Mouse (Mus musculus) activated CD4-positive, CD25-positive, alpha-beta regulatory T cell, adult 4 months (primary cell): ENCODE measurements at regions not wholly inside any gene's neighbourhood (a gene's known extent, or its start where the extent isn't known, plus 50 kb on each side); places are given as distances from the start of the nearest gene placed in this dataset.

Experiments
- ATAC-seq: one replicate; pipeline ENCODE4 v1.8.0; 2017

DNA sequence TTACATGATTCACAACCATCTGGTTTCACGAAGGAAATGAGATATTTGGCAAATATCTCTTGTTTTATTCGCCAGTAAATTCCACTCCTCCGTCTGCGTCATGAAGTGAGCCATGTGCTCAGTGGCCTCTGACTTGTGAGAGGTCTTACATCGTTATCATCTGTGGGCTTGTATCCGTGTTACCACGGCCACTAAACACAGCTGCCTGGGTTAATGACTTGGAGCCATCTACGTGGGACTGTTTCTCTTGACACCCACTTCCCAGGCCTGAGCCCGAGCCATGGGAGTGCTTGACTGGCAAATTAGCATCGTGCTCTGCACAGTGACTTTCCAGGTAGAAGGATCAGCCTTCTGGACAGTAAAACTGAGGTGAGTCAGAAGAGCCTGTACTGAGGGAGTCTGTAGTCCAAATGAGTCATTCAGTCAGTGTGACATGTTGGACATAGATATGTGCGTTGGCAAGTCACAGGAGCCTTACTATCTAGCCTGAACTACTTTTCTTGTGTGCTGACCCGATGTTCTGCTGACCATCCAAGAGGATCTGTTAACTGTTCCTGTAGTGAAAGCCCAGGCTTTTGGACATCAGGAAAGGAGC, 137.7 kb downstream of the Tmx1 start:
- ATAC-seq, result no peak

DNA sequence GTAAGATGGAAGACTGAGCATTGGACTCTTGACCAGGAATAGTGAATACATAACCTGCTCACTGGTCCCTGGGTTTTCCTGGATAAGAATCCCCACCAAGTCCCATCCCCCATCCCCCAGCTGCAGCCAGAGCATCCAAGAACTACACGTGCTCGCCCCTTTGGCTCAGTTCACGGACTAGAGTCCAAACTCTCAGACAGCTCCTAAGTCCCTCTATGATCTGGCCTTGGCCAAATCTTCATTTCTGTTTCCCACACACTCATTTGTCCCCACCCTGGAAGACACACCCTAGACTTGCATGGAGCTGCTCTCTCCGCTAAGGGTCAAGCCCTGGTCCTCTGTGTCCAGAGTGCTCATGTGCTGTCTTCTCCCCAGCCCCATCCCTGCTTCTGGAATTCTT, 139.9 kb downstream of the Tmx1 start:
- no peak for ATAC-seq

DNA sequence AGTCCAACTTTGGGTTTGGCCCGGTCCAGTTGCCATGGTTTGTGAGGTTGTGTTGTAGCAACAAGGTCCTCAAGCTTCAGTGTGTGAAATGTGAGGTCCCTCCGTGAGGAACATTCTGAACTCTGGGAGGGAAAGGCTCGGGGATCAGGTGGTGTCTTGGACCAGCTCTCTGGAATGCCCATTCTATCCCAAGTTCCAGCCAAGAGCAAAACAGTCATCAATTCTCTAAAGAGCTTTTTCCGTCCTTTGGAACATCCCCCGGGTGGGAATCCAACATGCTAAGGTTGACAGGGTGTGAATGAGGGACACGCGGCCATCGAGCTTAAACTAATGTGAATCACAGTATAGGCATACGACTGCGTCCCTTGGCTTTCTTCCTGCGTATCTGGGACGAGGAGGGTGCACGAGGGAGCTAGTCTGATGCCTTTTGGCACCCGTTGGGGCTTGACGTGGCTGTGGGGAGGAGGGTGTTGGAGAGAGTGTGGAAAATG, 145.4 kb downstream of the Tmx1 start:
- ATAC-seq, result no peak

DNA sequence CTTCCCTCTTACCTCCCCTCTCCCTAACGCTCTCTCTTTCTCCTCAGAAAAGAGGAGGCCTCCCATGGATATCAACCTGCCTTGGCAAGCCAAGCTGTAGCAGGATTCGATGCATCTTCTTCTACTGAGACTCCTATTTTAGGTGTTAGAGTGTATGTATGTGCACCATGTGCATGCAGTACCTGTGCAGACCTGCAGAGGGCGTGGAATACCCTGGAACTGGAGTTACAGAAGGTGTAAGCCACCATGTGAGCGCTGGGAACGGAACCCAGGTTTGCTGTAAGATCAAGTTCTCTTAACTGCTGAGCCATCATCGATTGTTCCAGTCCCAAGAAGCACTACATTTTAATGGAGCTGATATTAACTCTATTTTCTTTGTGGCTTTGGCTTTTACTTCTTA, 146.8 kb downstream of the Tmx1 start:
- ATAC-seq, result no peak

DNA sequence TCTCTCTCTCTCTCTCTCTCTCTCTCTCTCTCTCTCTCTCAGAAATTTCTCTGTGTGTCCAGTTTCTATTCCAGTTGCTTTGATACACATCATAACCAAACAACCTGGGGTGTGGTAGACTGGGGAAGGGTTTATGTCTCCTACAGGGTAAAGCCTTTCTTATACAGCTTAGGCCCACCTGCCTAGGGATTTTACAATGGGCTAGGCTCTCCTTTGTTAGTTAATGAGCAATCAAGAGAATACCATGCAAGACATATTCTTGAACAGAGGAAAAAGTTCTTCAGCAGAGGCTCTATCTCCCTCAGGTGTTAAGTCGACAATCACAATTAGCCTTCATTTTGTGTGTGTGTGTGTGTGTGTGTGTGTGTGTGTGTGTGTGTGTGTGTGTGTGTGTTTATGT, 151.0 kb downstream of the Tmx1 start:
- no peak for ATAC-seq

DNA sequence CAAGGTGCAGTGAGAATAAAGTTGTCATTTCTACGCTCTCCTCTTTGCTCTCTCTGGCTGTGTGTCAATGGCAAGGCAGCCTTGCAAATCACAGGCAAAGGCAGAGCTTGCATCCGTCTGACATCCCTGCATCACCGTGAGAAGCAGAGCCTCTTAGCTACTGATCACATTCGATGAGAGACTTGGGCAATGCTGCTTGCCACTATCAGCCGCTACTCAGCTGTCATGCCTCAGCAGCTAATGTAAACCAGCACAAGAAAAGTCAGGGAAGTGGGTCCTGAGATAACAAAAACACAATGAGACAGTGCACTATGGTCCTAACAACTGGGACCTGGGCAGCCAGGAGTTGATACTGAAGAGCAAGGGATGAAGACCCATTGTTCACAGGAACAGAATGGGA, 155.8 kb downstream of the Tmx1 start:
- ATAC-seq, result no peak

DNA sequence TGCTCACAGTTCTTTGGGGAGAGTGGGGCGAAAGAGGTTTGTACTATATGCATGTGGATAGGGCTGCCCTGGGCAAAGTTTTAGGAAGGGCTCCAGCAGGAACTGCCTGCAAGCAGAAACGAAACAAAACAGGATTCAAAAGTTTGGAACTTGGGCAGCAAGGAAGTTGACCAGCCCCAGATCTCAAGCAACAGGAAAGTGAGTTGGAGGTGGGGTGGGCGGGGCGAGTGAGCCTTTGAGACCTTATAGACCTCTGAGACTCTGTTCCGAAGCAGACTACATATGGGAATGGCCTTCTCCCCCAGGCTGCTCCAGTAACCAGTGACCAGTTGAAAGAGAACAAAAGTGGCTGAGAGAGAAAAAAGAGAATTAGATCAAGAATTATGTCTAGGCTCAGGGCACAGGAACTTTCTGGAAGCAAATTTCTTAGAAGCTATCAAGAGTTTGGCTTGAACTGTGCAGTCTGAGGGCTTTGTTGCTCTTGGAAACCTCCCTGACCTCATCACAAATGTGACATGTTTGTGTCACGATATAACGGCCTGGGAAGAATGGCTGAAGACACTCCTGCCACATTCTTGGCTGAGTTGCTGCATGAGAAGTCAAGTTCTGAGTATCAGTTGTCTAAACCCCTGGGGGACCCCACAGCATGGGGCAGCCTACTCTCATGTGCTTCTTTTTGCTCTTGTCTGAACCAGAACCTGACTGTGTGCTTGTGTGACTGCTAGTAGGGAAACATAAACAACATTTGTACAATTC, 156.4 kb downstream of the Tmx1 start:
- no peak for ATAC-seq

DNA sequence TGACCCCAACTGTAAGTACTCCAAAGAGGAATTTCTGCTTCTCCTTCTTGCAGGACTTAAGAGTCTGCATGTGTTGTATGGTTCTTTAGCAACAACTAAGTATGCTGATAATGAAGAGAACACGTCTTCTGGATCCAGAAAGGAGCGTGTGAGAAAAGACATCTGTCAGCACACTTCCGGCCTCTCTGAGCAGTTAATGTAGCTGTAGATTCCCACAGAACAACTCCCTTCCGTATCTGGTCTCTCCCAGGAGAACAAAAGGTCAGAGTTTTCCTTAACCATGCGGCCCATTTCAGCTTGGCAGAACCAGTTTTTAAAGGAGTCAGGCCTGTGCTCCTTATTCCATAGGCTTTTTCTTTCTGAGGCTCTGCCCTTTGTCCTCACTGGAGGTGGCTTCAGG, 159.0 kb downstream of the Tmx1 start:
- ATAC-seq, result no peak

DNA sequence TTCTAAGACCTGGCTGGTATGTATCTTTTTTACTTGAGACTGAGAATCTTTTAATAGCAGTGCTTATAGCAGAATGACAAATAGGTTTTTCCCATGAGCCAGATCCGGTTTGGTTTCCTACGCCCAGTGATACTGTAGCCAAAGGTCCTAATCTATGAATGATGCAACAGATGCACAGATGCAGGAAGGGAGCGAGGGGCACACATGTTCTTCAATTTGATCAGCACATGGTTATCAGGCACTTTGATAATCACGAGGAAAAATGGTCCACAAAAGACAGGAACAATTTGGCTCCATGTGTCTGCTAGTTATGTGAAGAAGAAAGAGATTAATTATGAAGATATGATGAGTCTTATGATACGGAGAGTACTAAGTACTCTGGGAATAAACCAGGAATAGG, 160.3 kb downstream of the Tmx1 start:
- ATAC-seq, result no peak

DNA sequence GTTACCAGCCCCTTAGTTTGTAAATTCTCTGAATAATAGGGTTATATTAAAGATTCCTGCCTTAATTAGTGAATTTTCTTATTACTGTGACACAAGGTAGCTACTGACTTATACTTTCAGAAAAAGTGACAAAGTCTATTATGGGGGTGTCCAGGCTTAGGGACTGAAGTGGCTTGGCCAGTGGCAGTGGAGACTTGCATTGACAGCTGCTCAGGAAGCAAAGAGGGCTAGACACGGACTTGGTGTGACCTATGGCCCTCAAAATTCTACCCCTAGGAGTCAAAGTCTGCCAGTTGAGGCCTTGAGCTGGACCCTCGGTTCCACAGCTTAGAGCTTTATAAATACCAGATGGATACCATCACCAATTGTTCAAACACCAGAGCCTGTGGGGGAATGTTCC, 161.2 kb downstream of the Tmx1 start:
- ATAC-seq, result no peak

DNA sequence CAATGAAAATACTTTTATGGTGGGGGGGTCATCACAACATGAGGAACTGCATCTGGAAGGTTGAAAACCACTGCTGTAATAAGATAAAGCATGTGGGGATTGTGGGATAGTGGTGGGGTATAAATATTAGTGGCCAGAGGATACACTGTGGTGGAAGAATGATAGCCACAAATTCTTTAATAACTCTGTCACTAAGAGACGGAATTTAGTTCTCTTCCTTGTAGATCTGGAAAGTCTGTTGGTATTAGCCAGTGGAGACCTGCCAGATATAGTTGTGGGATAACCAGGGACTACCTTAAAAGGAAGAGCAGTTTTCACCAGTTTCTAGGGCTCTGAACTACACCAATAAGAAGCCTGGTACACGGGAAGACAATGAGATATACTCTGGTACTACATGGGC, 161.8 kb downstream of the Tmx1 start:
- no peak for ATAC-seq

DNA sequence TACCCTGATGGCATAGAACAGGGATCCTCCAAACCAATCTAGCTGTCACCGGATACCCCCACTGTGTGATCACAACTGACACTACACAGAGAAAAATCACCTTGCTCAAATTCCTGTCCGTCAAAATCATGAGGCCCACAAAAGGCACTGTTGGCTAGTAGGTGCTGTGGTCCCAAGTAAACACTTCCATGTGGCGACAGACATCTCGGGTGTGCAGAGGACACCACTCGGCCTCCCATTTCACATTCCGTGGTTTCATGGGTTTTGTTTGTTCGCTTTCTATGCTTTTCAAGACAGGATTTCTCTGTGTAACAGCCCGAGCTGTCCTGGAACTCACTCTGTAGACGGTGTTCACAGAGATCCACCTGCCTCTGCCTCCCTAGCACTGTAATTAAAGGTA, 162.2 kb downstream of the Tmx1 start:
- no peak for ATAC-seq

DNA sequence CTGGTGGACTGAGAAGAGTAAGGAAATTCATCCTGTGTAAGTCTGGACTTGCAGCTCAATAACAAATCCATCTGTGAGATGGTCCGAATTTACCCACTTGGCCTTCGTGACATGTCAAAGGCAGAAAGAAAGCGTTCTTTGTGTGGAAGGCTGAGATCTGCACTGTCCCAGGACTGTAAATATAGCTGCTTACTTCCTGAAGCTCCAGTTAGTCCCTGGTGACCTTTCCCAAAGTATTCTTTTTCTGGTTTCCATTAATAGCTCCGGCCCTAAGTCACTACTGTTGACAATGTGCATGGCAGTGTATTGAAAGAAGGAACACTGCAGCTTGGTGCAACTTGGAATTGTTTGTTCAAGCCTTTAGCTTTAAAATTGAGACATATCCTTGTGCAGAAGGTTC, 163.2 kb downstream of the Tmx1 start:
- no peak for ATAC-seq

DNA sequence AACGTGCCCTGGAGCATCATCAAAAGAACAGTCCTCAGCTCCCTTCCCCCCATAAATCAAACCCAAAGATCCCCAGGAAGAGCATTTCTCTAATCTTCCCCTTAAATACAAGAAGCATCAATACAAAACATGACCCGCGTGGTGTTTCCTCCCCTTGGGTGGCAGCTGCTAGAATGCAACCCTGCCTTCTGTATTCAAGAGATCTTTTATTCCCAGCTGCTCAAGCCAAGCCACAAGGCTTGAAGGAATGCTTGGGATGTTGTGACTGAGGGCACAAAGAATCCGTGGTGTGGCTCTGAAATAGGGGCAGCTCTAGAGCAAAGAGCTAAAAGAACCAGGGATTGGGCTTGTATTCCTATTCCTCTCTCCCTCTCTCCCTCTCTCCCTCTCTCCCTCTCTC, 163.6 kb downstream of the Tmx1 start:
- ATAC-seq, result no peak

DNA sequence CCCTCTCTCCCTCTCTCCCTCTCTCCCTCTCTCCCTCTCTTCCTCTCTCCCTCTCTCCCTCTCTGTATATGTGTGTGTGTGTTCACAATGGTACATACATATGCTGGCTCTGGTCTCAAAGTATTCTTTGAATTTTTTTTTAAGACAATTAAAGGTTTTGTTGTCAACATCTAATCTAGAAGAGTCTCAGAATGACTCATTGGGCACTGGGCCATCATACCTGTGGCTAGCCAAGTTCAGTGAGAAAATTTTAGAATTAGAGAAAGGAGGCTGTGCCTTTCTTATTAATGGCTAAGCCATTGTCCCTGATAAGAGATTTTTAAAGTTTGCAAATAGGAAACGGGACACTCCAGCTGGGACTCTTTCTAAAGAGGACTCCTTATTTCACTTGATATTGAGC, 164.1 kb downstream of the Tmx1 start:
- ATAC-seq, result no peak

DNA sequence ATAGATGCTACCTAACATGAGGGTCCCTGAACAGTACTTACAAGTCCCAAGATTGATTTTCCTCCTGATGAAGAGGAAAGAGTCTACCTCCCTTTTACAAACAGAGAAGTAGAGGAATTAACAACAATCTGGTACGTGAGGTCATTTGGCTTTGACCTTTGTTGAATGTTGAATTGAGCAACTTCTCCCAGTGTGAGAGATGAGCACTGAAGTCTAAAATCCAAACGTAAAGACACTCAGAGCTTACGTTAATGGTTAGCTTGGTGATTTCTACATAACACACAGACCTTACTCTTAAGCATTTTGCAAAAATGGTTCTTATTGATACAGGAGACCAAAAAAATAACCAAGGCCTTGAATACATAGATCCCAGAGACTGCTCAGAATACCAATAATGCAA, 165.1 kb downstream of the Tmx1 start:
- no peak for ATAC-seq

DNA sequence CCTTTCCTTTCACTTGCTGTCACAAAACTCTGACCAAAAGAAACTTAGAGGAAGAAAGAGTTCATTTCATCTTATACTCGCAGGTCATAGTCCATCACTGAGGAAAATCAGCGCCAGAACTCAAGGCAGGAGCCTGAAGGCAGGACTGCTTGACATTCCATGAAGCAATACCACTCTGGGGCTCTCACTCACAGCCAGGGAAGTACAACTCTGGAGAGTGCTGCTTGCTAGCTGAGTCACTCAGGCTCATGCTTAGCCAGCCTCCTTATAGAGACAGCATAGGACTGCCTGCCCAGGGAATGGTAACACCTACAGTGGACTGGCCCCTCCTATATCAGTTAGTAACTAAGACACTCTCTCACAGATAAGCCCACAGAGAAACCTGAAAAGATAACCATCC, 166.5 kb downstream of the Tmx1 start:
- no peak for ATAC-seq

DNA sequence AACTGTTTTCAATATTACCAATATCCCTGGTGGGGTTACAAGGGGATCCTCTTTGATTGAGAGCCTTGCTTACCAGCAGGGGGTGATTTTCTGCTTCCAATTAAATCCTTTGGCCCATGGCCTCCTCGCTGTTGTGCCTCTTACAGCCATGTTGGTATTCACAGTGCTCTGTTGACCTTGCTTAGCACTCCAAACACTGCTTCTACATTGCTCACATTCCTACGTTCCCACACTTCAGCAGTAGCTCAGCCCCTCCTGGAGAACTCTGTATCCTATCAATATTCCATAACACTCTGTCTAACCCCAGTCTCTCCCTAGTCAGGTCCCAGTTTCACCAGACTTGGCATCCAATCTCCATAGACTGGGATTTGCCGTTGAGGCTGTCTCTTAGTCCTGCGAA, 169.1 kb downstream of the Tmx1 start:
- ATAC-seq, result no peak

DNA sequence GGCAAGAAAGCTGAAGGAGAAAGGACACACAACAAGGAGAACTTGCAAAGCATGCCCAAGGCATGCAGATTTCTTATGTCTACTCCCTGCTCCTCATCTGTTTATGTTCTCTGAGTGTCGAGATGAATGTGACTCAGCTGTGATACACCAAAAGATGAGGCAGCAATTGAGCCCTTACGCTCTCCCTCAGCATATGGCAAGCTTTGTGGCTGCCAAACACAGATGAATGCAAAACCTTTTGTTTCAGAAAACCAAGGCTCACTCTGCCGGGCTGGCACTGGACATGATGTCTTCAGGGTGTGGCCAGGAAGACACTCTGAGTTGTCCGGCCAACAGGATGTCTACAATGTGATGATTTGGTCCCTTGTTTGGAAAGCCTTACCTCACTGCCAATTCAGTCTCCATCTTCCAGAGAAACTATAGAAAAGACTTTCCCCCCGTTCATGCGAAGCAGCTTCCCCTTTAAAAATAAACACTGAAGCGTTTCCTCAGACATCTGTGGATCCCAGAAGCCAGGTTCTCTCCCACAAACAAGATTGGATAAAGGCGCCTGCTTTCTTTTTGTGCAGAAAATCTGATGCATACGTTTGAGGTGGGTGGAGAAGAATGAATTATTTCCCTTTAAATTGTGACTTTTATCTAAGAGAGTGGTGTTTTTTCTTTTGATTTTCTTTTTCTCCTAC, 171.5 kb downstream of the Tmx1 start:
- ATAC-seq, result no peak

DNA sequence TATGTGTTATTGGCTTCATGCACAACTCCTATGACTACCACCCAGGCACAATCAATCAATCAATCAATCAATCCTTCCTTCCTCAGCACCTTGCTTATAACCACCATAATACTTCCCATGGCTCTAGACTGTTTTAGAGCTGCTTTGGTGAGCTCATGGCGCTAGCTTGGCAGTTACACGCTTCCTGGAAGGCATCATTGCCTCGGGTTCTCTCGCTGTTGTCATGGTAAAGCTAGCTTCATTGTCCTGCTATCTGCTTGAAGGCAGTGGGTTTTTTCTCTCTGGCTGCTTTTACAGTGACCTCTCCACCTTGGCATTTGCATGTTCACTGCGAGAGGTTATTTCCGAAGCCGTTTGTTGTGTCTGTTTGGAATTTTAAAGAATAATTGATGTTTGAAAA, 174.7 kb downstream of the Tmx1 start:
- no peak for ATAC-seq

DNA sequence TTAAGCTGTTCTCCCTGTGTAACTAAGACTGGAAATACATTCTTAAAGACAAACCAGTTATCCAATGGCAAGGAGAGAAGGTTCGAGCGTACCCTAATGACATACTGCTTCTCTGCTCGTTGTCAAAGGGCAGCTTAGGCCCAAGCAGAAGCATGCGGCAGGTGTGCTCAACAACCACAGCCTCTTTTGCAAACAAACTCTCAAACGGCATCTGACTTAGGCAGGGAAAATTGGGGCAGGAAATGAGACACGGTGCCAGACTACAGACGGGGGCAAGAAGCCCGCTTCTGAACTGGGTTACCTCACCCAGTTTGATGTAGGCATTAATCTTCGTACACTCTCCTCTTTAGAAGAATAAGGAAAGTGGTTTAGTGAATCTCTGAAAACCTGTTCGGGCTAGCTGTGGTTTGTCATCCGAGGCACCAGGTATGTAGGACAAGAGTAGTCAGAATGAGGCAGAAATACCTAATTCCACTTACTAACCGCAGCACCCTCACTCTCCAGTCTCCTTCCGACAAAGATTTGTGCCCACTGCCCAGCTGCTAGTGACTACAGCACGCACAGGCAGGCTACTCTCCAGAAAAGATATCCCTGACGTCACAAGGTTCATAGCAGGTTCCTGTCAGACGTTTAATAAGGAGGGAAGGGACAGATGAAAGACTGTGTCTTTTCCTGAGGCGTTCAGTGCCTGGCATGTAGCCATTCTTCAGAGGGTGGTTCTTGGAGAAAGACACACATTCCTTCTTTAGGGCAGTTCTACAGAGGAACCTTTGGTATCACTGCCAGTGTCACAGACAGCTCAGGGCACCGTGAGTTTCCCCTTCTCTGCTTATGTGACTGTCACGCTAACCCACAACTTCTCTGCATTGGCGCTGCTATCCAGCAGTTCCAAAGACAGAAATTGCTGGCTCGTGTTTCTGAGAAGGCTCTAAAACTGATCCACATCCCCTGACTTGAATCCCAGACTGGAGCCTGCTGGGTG, 175.8 kb downstream of the Tmx1 start:
- ATAC-seq, result no peak

DNA sequence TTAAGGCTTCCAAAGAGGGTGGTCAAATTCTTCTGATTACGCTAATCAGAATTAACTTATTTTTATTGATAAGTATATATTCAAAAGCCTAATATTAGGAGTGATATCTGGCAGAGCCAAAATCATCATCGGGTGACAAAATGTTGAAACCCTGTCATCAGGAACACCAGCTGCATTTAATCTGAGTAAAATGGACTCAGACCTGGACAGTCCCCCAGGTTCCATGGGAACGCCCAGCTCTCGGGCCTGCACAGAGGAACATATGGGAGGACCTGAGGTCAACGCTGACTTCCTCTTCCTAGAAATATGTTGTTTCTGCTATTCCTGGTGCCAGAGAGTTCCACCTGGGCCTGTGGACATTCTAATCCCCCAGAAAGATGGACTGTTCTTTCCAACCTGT, 176.5 kb downstream of the Tmx1 start:
- ATAC-seq, result no peak

DNA sequence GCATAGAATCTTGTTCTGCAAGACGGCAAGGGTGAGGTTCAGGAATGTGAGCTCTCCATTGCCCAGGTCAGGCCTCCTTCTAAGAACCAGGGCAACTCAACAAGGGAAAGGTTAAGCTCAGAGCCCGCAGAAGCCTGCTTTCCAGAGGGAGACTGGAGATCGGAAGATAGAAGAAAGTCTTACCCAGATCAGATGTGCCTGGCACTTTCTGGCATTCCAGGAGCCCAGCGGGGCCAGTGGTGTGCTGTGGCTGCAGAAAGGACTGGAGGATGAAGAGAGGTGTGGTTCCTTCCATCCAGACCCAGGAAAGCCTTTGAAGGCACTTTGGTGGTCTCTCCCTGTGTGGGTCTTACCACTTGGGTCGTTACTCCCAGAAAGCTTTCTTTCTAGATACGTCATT, 178.4 kb downstream of the Tmx1 start:
- no peak for ATAC-seq
